Mouse (Mus musculus): ENCODE measurements around the gene Zfp3. TPM values are rescaled to one million over a fixed set of nuclear protein-coding genes. Genes with fewer than 3 reads are reported as not detected.

Gene Zfp3
- 15.8 and 16.3 TPM in 2 replicates for polyA plus RNA-seq (2015; fragmentation: Nextera tagmentation; extraction: Ambion mirVana)

- peak; percentile 92 for ATAC-seq (ENCODE audit: low FRiP score)
- Histone ChIP-seq H3K4me1 (peaks cover 27% of the 10 kb centered on the region), H3K9ac (replicated peaks) (peak within 1 kb of the TSS; percentile 92), H3K27ac (replicated peaks) (peak within 1 kb of the TSS; percentile 88), H3K36me3 (peaks cover 10% of the 10 kb centered on the region), H3K27me3 (replicated peaks) (no peaks in the 10 kb centered on the region), H3K4me2 (peak within 1 kb of the TSS; percentile 74), H3K4me3 (replicated peaks) (peak within 1 kb of the TSS; percentile 89), H3K9me3 (replicated peaks) (no peaks in the 10 kb centered on the region)
- under 1% methylated on average over 73 of the region's 78 CpGs for WGBS
Observed at GRCm38 (mm10) chr11:70763936-70764808, at the start of gene Zfp3. TSS of gene Zfp3 (plus strand) at chr11:70764209.

- Histone ChIP-seq H3K4me3 (replicated peaks) (no peak overlapping the region), H3K36me3 (peaks cover 70% of the 10 kb centered on the region), H3K27me3 (replicated peaks) (no peaks in the 10 kb centered on the region), H3K4me1 (no peaks in the 10 kb centered on the region), H3K9me3 (replicated peaks) (no peaks in the 10 kb centered on the region), H3K27ac (replicated peaks) (no peak overlapping the region), H3K9ac (replicated peaks) (no peak overlapping the region), H3K4me2 (no peak overlapping the region)
- 90% methylated on average over 6 of the region's 6 CpGs for WGBS
- no peak for ATAC-seq (ENCODE audit: low FRiP score)
Observed at GRCm38 (mm10) chr11:70715832-70716231, 48.2 kb upstream of the Zfp3 start.

- ATAC-seq (ENCODE audit: low FRiP score): no peak
- Histone ChIP-seq H3K4me1 (no peaks in the 10 kb centered on the region), H3K4me2 (no peak overlapping the region), H3K27me3 (replicated peaks) (no peaks in the 10 kb centered on the region), H3K36me3 (peaks cover 73% of the 10 kb centered on the region), H3K27ac (replicated peaks) (no peak overlapping the region), H3K9me3 (replicated peaks) (no peaks in the 10 kb centered on the region), H3K4me3 (replicated peaks) (no peak overlapping the region), H3K9ac (replicated peaks) (no peak overlapping the region)
- 96% methylated on average over 5 of the region's 5 CpGs for WGBS
Observed at GRCm38 (mm10) chr11:70718481-70718880, 45.5 kb upstream of the Zfp3 start.

- no peak overlapping the region for H3K4me3 ChIP-seq (replicated peaks)
- H3K4me2 ChIP-seq: no peak overlapping the region
- no peak overlapping the region for H3K27ac ChIP-seq (replicated peaks)
- H3K9ac ChIP-seq (replicated peaks): no peak overlapping the region
- 91% methylated on average over 3 of the region's 3 CpGs for WGBS
- no peaks in the 10 kb centered on the region for H3K9me3 ChIP-seq (replicated peaks)
- ATAC-seq (ENCODE audit: low FRiP score): no peak
- no peaks in the 10 kb centered on the region for H3K4me1 ChIP-seq
- H3K36me3 ChIP-seq: peaks cover 88% of the 10 kb centered on the region
- no peaks in the 10 kb centered on the region for H3K27me3 ChIP-seq (replicated peaks)
Observed at GRCm38 (mm10) chr11:70720567-70720966, 43.4 kb upstream of the Zfp3 start.

GRCm38 (mm10) chr11:70721072-70721471 lies 42.9 kb upstream of the Zfp3 start:
- no peaks in the 10 kb centered on the region for H3K9me3 ChIP-seq (replicated peaks)
- 97% methylated on average over 3 of the region's 3 CpGs for WGBS
- H3K27me3 ChIP-seq (replicated peaks): no peaks in the 10 kb centered on the region
- no peak for ATAC-seq (ENCODE audit: low FRiP score)
- no peak overlapping the region for H3K9ac ChIP-seq (replicated peaks)
- H3K4me3 ChIP-seq (replicated peaks): no peak overlapping the region
- no peaks in the 10 kb centered on the region for H3K4me1 ChIP-seq
- H3K4me2 ChIP-seq: no peak overlapping the region
- peaks cover 89% of the 10 kb centered on the region for H3K36me3 ChIP-seq
- no peak overlapping the region for H3K27ac ChIP-seq (replicated peaks)

GRCm38 (mm10) chr11:70724706-70725105 lies 39.3 kb upstream of the Zfp3 start:
- peaks cover 90% of the 10 kb centered on the region for H3K36me3 ChIP-seq
- no peak overlapping the region for H3K9ac ChIP-seq (replicated peaks)
- H3K4me2 ChIP-seq: no peak overlapping the region
- no peak overlapping the region for H3K27ac ChIP-seq (replicated peaks)
- ATAC-seq (ENCODE audit: low FRiP score): no peak
- no peaks in the 10 kb centered on the region for H3K9me3 ChIP-seq (replicated peaks)
- no peaks in the 10 kb centered on the region for H3K27me3 ChIP-seq (replicated peaks)
- WGBS: 95% methylated on average over 9 of the region's 9 CpGs
- no peaks in the 10 kb centered on the region for H3K4me1 ChIP-seq
- no peak overlapping the region for H3K4me3 ChIP-seq (replicated peaks)

- H3K27ac ChIP-seq (replicated peaks): no peak overlapping the region
- H3K4me3 ChIP-seq (replicated peaks): no peak overlapping the region
- H3K27me3 ChIP-seq (replicated peaks): no peaks in the 10 kb centered on the region
- peaks cover 71% of the 10 kb centered on the region for H3K36me3 ChIP-seq
- 92% methylated on average over 2 of the region's 2 CpGs for WGBS
- ATAC-seq (ENCODE audit: low FRiP score): no peak
- no peak overlapping the region for H3K4me2 ChIP-seq
- H3K9me3 ChIP-seq (replicated peaks): no peaks in the 10 kb centered on the region
- H3K4me1 ChIP-seq: no peaks in the 10 kb centered on the region; the same call in 1 of the 2 replicates
- no peak overlapping the region for H3K9ac ChIP-seq (replicated peaks)
Observed at GRCm38 (mm10) chr11:70726585-70726984, 37.4 kb upstream of the Zfp3 start.

- no peaks in the 10 kb centered on the region for H3K27me3 ChIP-seq (replicated peaks)
- H3K9me3 ChIP-seq (replicated peaks): no peaks in the 10 kb centered on the region
- 92% methylated on average over 5 of the region's 5 CpGs for WGBS
- no peak for ATAC-seq (ENCODE audit: low FRiP score)
- H3K36me3 ChIP-seq: peaks cover 64% of the 10 kb centered on the region
- no peak overlapping the region for H3K27ac ChIP-seq (replicated peaks)
- H3K9ac ChIP-seq (replicated peaks): no peak overlapping the region
- no peak overlapping the region for H3K4me2 ChIP-seq
- no peak overlapping the region for H3K4me3 ChIP-seq (replicated peaks)
- no peaks in the 10 kb centered on the region; the same call in 1 of the 2 replicates for H3K4me1 ChIP-seq
Observed at GRCm38 (mm10) chr11:70727385-70727784, 36.6 kb upstream of the Zfp3 start.

GRCm38 (mm10) chr11:70730427-70731038 lies 33.5 kb upstream of the Zfp3 start:
- H3K27ac ChIP-seq (replicated peaks): peak overlapping the region; percentile 61
- ATAC-seq (ENCODE audit: low FRiP score): no peak

GRCm38 (mm10) chr11:70731178-70731577 lies 32.8 kb upstream of the Zfp3 start:
- Histone ChIP-seq H3K27me3 (replicated peaks) (no peaks in the 10 kb centered on the region), H3K9me3 (replicated peaks) (no peaks in the 10 kb centered on the region), H3K9ac (replicated peaks) (no peak overlapping the region), H3K4me2 (no peak overlapping the region), H3K36me3 (peaks cover 30% of the 10 kb centered on the region), H3K27ac (replicated peaks) (peak overlapping the region; percentile 61), H3K4me1 (no peaks in the 10 kb centered on the region; the same call in 1 of the 2 replicates), H3K4me3 (replicated peaks) (no peak overlapping the region)
- no peak for ATAC-seq (ENCODE audit: low FRiP score)
- WGBS: 58% methylated on average over 5 of the region's 5 CpGs

More at GRCm38 (mm10) chr11:70730427-70731038, 33.5 kb upstream of the Zfp3 start:
- H3K36me3 ChIP-seq: peaks cover 37% of the 10 kb centered on the region
- no peak overlapping the region for H3K9ac ChIP-seq (replicated peaks)
- no peaks in the 10 kb centered on the region; the same call in 1 of the 2 replicates for H3K4me1 ChIP-seq
- 80% methylated on average over 9 of the region's 9 CpGs for WGBS
- no peaks in the 10 kb centered on the region for H3K27me3 ChIP-seq (replicated peaks)
- H3K9me3 ChIP-seq (replicated peaks): no peaks in the 10 kb centered on the region
- no peak overlapping the region for H3K4me2 ChIP-seq
- no peak overlapping the region for H3K4me3 ChIP-seq (replicated peaks)

GRCm38 (mm10) chr11:70733256-70733655 lies 30.8 kb upstream of the Zfp3 start:
- Histone ChIP-seq H3K4me1 (no peaks in the 10 kb centered on the region; the same call in 1 of the 2 replicates), H3K27ac (replicated peaks) (no peak overlapping the region), H3K4me3 (replicated peaks) (no peak overlapping the region), H3K9me3 (replicated peaks) (no peaks in the 10 kb centered on the region), H3K36me3 (peaks cover 9% of the 10 kb centered on the region), H3K27me3 (replicated peaks) (no peaks in the 10 kb centered on the region), H3K9ac (replicated peaks) (no peak overlapping the region), H3K4me2 (no peak overlapping the region)
- 79% methylated on average over 5 of the region's 5 CpGs for WGBS
- ATAC-seq (ENCODE audit: low FRiP score): no peak

GRCm38 (mm10) chr11:70737749-70738148 lies 26.3 kb upstream of the Zfp3 start:
- H3K4me3 ChIP-seq (replicated peaks): no peak overlapping the region
- H3K27me3 ChIP-seq (replicated peaks): no peaks in the 10 kb centered on the region
- 78% methylated on average over 5 of the region's 5 CpGs for WGBS
- no peak for ATAC-seq (ENCODE audit: low FRiP score)
- H3K4me1 ChIP-seq: no peaks in the 10 kb centered on the region
- no peaks in the 10 kb centered on the region for H3K36me3 ChIP-seq
- no peak overlapping the region for H3K9ac ChIP-seq (replicated peaks)
- no peak overlapping the region for H3K27ac ChIP-seq (replicated peaks)
- no peaks in the 10 kb centered on the region for H3K9me3 ChIP-seq (replicated peaks)
- H3K4me2 ChIP-seq: no peak overlapping the region

Measured in neural tube, embryonic 15.5 days (tissue).